Mouse (Mus musculus) kidney, embryonic 14.5 days (tissue): ENCODE measurements around the gene Jtb. TPM values are rescaled to one million over a fixed set of nuclear protein-coding genes. Genes with fewer than 3 reads are reported as not detected.
"Not testable (repeated sequence)": the region's sequence is repeated elsewhere in the genome, so short reads cannot be mapped to it uniquely, and the experiment has no call there.

Source experiments
- ATAC-seq: fragments of 200-750 bp; cut with Nextera tagmentation; 2 replicates; pipeline ENCODE4 v1.8.0; 2017; ENCODE audit warnings: moderate number of reproducible peaks, mild to moderate bottlenecking, moderate TSS enrichment, moderate library complexity; ENCODE audit not compliant: low FRiP score, low TSS enrichment
- H3K27ac ChIP-seq: fragments of 300-500 bp; sonication (generic); 2 replicates; pipeline ENCODE4 v1.5.1; 2014; ENCODE audit warnings: low read depth, mild to moderate bottlenecking, low read length, moderate library complexity, mixed read lengths
- H3K27me3 ChIP-seq: fragments of 300-500 bp; sonication (generic); 2 replicates; pipeline ENCODE4 v1.6.1; 2014; ENCODE audit warnings: mild to moderate bottlenecking, low read length; ENCODE audit not compliant: control insufficient read depth, insufficient read depth
- H3K36me3 ChIP-seq: fragments of 300-500 bp; sonication (generic); 2 replicates; pipeline ENCODE4 v1.6.1; 2014; ENCODE audit warnings: low read length, mixed read lengths; ENCODE audit not compliant: control insufficient read depth, insufficient read depth
- H3K4me1 ChIP-seq: fragments of 300-500 bp; sonication (generic); 2 replicates; pipeline ENCODE4 v1.6.1; 2014; ENCODE audit warnings: low read length, mixed read lengths; ENCODE audit not compliant: control insufficient read depth, insufficient read depth
- H3K4me2 ChIP-seq: fragments of 300-500 bp; sonication (generic); replicated peaks from 2 replicates; pipeline ENCODE4 v1.6.1; 2014; ENCODE audit warnings: low read depth, mild to moderate bottlenecking, low read length
- H3K4me3 ChIP-seq: fragments of 300-500 bp; sonication (generic); 2 replicates; pipeline ENCODE4 v1.5.1; 2014; ENCODE audit warnings: mild to moderate bottlenecking, low read length
- H3K9ac ChIP-seq: fragments of 300-500 bp; sonication (generic); 2 replicates; pipeline ENCODE4 v1.6.1; 2014; ENCODE audit warnings: low read depth, mild to moderate bottlenecking, low read length, moderate library complexity
- H3K9me3 ChIP-seq: fragments of 300-500 bp; sonication (generic); 2 replicates; pipeline ENCODE4 v1.6.1; 2016; ENCODE audit warnings: low read length; ENCODE audit not compliant: control insufficient read depth
- WGBS: fragments of 180-500 bp; shearing (Covaris S2); extraction: QIAGEN DNeasy Blood & Tissue Kit; methylation state at CpG from one replicate; pipeline ENCODE4 v1.1.7; 2014; 5-methylcytosine and 5-hydroxymethylcytosine counted together
- polyA plus RNA-seq: library from polyadenylated mRNA; unstranded; fragments of >200 nt; fragmentation: Nextera tagmentation; extraction: Ambion mirVana; gene quantifications from 2 replicates; pipeline ENCODE4 v1.2.1, GENCODE M21; 2014

Gene Jtb
- polyA plus RNA-seq, 1 experiment from 2014 or later: 109 TPM

GRCm38 (mm10) chr3:90253174-90253573 is 21.8 kb downstream of the Jtb start:
- H3K27ac ChIP-seq, H3K9ac ChIP-seq, H3K27me3 ChIP-seq, H3K4me3 ChIP-seq, H3K9me3 ChIP-seq, H3K4me2 ChIP-seq: not testable (repeated sequence)
- WGBS: 83% methylated on average over 1 of the region's 1 CpGs
- 0 out of 2 replicates have a peak, but pooled peaks have one; percentile 0 for ATAC-seq
- Histone ChIP-seq H3K36me3 (peaks cover 26% of the 10 kb centered on the region), H3K4me1 (peaks cover 12% of the 10 kb centered on the region)

- Histone ChIP-seq H3K4me1 (peaks cover 11% of the 10 kb centered on the region), H3K4me2 (peak within 1 kb of the TSS; percentile 78), H3K9ac (peak within 1 kb of the TSS; percentile 81), H3K9me3 (no peaks in the 10 kb centered on the region), H3K27ac (peak within 1 kb of the TSS; percentile 85), H3K36me3 (peaks cover 32% of the 10 kb centered on the region), H3K4me3 (peak within 1 kb of the TSS; percentile 92), H3K27me3 (no peaks in the 10 kb centered on the region)
- peak; percentile 98 for ATAC-seq
- 1% methylated on average over 39 of the region's 40 CpGs for WGBS
Measured at GRCm38 (mm10) chr3:90253653-90254418, 22.4 kb downstream of the Jtb start, which contains the start of gene Crtc2. Crtc2 (plus strand) TSS chr3:90254163.

GRCm38 (mm10) chr3:90254419-90255193 is 23.2 kb downstream of the Jtb start:
- no peaks in the 10 kb centered on the region for H3K9me3 ChIP-seq
- ATAC-seq: peak; percentile 69
- H3K4me2 ChIP-seq: peak overlapping the region; percentile 78
- no peaks in the 10 kb centered on the region for H3K27me3 ChIP-seq
- H3K4me3 ChIP-seq: peak overlapping the region; percentile 92
- H3K27ac ChIP-seq: peak overlapping the region; percentile 85
- peaks cover 37% of the 10 kb centered on the region for H3K36me3 ChIP-seq
- peaks cover 7% of the 10 kb centered on the region for H3K4me1 ChIP-seq
- peak overlapping the region; percentile 81 for H3K9ac ChIP-seq
- WGBS: under 1% methylated on average over 41 of the region's 41 CpGs

DNA sequence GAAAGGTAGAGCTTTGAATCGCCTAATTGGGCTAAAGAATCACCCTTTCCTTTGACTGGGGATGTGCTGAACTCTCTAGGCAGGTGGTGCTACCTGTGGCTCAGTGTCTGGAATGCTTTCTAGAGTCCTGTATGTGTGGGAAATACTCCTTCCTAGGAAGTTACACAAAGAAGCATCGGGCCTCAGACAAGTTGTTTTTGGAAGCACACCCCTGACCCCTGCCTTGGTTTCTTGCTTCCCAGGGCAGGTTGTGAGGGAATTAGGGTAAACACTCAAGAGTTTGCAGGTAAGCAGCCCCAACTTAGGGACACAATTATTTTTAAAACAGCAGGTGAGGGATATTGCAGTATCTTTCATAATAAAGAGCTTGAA is 23.8 kb downstream of the Jtb start:
- 0% methylated on average over 2 of the region's 2 CpGs for WGBS
- no peak overlapping the region for H3K27ac ChIP-seq

DNA sequence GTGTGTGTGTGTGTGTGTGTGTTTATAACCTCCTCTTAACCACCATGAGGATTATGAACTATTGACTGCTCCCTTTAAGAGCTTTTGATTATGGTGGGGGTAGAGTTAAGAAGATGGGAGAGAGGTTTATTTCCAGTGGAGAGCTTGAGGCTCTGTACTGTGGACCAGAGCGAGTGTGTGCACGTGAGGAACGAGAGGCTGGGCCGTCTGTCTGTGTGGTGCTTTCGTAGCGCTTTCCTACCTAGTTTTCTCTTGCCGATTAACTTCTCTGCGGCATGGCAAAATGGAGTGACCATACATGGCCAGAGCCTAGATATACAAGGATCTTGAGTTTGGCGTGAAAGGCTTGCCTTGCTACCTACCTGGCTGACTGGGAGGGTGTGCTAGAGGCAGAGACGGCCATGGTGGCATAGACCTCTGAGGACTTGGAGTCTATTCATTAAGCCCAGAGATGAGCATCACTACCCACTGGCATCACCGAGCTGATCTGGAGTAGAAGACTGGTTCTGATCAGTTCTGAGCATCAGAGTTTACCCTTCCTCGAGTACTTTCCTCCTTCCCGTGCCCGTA is 24.5 kb downstream of the Jtb start:
- 90% methylated on average over 14 of the region's 14 CpGs for WGBS
- peaks cover 39% of the 10 kb centered on the region for H3K36me3 ChIP-seq
- peak overlapping the region; percentile 81; the same call in 1 of the 2 replicates for H3K9ac ChIP-seq
- peaks cover 7% of the 10 kb centered on the region for H3K4me1 ChIP-seq
- no peak for ATAC-seq
- no peaks in the 10 kb centered on the region for H3K9me3 ChIP-seq
- no peaks in the 10 kb centered on the region for H3K27me3 ChIP-seq
- H3K4me2 ChIP-seq: no peak overlapping the region
- no peak overlapping the region for H3K4me3 ChIP-seq
- H3K27ac ChIP-seq: no peak overlapping the region

More for the DNA sequence above, 23.8 kb downstream of the Jtb start:
- H3K4me1 ChIP-seq: peaks cover 7% of the 10 kb centered on the region
- no peak for ATAC-seq
- peak overlapping the region; percentile 78 for H3K4me2 ChIP-seq
- peak overlapping the region; percentile 81 for H3K9ac ChIP-seq
- H3K4me3 ChIP-seq: peak overlapping the region; percentile 92
- peaks cover 39% of the 10 kb centered on the region for H3K36me3 ChIP-seq
- H3K27me3 ChIP-seq: no peaks in the 10 kb centered on the region
- no peaks in the 10 kb centered on the region for H3K9me3 ChIP-seq

DNA sequence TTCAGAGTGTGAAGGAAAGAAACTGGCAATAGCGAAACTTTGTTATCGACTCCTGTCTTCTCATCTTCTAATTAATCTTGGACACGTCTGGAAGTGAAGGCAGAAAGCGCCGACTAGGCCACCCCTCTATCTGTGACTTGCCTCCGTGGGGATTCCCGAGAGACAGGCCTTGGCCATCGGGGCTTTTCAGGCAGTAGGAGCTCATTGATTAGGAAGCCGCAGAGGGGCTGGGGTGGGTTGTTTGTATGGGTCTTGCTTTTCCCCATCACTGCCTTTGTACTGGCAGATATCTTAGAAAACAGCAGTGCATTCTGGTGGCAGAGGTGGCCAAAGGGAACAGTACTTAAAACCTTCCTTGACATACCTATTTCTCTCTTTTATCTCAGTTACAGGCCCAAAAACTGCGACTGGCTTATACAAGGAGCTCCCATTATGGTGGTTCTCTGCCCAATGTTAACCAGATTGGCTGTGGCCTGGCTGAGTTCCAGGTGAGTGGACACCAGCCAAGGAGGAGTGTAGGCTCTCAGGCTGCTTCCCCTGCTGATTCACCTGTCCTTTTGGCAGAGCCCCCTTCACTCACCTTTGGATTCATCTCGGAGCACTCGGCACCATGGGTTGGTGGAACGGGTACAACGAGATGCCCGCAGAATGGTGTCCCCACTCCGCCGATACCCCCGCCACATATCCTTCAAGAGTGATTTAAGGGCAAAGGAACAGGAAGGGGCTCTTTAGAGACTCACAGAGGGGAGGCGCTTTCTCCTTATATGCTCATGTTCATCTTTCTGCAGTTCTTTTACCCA is 25.5 kb downstream of the Jtb start:
- Histone ChIP-seq H3K27me3 (no peaks in the 10 kb centered on the region), H3K27ac (no peak overlapping the region), H3K4me3 (no peak overlapping the region), H3K9me3 (no peaks in the 10 kb centered on the region), H3K4me2 (no peak overlapping the region), H3K4me1 (peaks cover 7% of the 10 kb centered on the region), H3K9ac (no peak overlapping the region), H3K36me3 (peaks cover 41% of the 10 kb centered on the region)
- 91% methylated on average over 19 of the region's 19 CpGs for WGBS
- no peak for ATAC-seq

GRCm38 (mm10) chr3:90258521-90258920 is 27.1 kb downstream of the Jtb start:
- Histone ChIP-seq H3K9me3 (no peaks in the 10 kb centered on the region), H3K27ac (no peak overlapping the region), H3K9ac (no peak overlapping the region), H3K4me2 (no peak overlapping the region), H3K36me3 (peaks cover 57% of the 10 kb centered on the region), H3K27me3 (no peaks in the 10 kb centered on the region), H3K4me3 (no peak overlapping the region), H3K4me1 (peaks cover 7% of the 10 kb centered on the region)
- WGBS: 89% methylated on average over 4 of the region's 4 CpGs
- no peak for ATAC-seq

DNA sequence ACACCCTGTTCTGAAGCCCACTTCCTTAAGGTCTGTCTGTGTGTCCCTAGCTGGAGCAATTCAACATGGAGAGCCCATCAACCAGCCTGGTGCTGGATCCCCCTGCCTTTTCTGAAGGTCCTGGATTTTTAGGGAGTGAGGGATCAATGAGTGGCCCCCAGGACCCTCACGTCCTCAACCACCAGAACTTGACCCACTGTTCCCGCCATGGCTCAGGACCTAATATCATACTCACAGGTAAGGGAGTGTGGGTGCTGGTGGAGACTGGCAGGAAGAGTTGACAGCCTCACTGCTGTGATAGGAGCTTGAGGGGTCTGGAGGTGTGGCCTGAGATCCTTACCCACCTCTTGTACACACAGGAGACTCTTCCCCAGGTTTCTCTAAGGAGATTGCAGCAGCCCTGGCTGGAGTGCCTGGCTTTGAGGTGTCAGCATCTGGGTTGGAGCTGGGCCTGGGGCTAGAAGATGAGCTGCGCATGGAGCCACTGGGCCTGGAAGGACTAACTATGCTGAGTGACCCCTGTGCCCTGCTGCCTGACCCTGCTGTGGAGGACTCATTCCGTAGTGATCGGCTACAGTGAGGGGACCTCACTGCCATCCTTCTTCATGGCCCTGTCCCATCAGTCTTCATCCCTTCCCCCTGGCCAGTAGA is 31.8 kb downstream of the Jtb start:
- no peak overlapping the region for H3K9ac ChIP-seq
- 85% methylated on average over 5 of the region's 5 CpGs for WGBS
- no peaks in the 10 kb centered on the region for H3K27me3 ChIP-seq
- H3K4me2 ChIP-seq: no peak overlapping the region
- ATAC-seq: no peak
- H3K4me1 ChIP-seq: peaks cover 9% of the 10 kb centered on the region; the same call in 1 of the 2 replicates
- peaks cover 57% of the 10 kb centered on the region for H3K36me3 ChIP-seq
- no peak overlapping the region for H3K4me3 ChIP-seq
- H3K9me3 ChIP-seq: no peaks in the 10 kb centered on the region
- no peak overlapping the region for H3K27ac ChIP-seq
